Mouse (Mus musculus) cerebellum, adult 11-12 months (tissue): ENCODE measurements around the gene Slc35e3.
"Not testable (repeated sequence)": the region's sequence is repeated elsewhere in the genome, so short reads cannot be mapped to it uniquely, and the experiment has no call there.

Experiments
- DNase-seq: peaks from one replicate; pipeline ENCODE4 v3.0.0; 2022

Slc35e3 gene

GRCm38 (mm10) chr10:117731244-117732101 is 14.7 kb downstream of the Slc35e3 start:
- no peak for DNase-seq

DNA sequence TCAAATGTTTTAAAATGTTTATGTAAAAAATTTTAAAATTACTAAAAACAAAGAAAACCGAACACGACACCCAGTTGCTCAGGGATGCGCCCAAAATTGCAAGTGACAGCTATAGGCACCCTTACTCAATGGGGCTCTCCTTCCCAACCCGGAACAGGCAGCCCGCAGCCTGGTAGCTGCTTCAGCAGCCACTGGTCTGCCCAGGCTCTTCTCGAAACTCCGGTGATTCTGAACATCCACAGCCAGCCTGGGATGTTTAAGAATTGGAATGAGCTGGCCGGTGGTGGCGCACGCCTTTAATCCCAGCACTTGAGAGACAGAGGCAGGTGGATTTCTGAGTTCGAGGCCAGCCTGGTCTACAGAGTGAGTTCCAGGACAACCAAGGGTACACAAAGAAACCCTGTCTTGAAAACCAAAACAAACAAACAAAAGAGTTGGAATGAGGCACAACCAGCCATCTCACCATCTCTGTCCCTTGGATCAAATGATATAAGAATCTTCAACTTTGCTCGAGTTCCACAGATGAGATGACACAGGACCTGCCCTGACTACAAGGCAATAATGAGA is 15.4 kb downstream of the Slc35e3 start:
- DNase-seq: no peak

GRCm38 (mm10) chr10:117730140-117730539 is 16.0 kb downstream of the Slc35e3 start:
- no peak for DNase-seq

GRCm38 (mm10) chr10:117729139-117729814 is 16.9 kb downstream of the Slc35e3 start:
- DNase-seq: no peak

DNA sequence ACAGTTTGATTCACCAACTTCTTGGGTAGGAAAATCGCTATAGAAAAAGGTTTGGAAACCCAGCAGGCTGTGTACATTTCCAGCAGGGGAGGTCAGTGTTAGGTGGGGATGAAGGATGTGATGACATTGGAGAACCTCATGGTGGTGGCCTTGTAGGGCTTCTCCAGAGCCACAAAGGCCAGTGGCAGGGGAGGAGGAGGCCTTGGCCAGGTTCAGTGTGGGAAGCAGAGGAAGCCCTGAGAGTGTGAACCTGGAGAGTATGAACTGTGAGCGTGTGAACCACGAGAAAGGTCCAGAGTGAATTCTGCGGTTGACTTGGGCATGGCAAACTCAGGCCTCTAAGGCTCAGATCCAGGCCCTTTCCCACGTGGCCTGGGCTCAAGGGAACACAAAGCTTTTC is 17.6 kb downstream of the Slc35e3 start:
- no peak for DNase-seq

DNA sequence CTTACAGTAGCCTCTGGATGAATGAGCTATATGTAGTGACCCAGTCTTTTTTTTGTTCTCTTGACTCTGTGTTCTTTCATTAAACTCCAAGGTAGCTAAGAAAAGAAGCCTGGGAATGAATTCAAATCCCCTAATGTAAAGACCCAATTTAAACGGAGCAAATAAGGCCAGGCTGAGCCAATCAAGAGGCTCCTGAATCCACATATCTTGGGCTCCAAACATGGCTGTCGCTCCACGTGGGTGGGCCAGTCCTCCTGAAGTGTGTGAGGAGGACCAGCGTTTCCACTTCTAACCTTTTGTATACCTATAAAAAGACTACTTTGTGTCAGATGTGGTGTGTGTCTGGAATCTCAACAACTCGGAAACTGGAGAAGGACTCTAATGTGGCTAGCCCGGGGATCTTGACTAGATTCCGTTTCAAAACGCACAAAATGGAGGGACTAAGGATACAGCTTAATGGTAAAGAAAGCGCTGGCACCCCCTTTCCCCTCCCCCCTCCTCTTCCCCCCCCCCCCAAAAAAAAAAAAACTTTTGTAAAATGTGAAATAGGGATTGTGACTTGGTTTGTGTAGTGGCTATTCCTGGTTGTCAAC is 18.6 kb downstream of the Slc35e3 start:
- no peak for DNase-seq

GRCm38 (mm10) chr10:117726888-117727385 is 19.2 kb downstream of the Slc35e3 start:
- no peak for DNase-seq

DNA sequence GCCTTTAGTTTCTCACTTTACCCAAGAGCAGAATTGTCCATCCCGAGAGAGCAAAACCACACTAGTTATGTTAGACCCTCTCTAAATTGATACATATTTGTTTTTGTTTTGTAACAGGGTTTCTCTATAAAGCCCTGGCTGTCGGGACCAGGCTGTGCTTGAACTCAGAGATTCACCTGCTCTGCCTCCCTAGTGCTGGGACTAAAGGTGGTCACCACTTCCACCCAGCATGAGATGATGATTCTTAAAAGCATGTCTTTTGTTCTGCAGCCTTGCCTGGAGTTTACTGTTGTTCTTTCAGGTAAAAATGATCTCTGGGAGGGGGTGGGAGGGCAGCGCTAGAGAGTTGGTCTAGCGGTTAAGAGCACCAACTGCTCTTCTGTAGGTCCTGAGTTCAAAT is 19.8 kb downstream of the Slc35e3 start:
- no peak for DNase-seq

DNA sequence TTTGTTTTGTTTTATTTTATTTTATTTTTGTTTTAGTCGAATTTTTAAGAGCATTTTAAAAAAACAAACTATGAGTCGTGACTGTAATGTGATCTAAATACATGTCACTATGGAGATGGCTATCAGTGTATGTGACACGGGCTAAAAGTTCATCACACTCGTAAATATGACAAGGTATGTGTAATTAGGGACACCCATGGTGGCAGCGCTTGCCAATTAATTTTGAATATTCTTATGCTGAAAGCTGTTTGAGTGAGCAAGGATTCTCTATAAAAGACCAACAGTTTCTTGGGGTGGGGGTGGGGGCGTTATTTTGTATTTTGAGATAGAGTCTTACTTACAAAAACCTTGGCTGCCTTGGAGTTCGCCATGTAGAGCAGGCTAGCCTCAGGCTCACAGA is 20.5 kb downstream of the Slc35e3 start:
- DNase-seq: no peak

DNA sequence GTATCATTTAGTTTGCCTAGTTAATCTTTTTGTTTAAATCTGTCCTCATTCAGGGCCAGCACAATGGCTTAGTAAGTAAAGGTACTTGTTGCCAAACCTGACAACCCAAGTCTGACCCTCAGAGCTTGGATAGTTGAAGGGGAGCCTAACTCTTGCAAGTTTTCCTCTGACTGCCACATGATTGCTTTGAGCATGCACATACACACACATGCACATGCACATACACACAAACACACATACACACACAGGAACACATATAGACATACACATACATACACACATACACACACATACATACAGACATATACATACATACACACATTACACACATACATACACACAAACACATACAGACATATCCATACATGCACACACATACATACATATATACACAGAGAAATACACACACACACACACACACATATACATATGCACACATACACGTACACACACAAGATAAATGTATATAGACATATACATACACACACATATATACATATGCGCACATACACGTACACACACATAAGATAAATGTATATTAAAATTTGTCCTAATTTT is 21.3 kb downstream of the Slc35e3 start:
- DNase-seq: no peak

GRCm38 (mm10) chr10:117724136-117724718 is 21.9 kb downstream of the Slc35e3 start:
- no peak for DNase-seq

- no peak for DNase-seq
These were observed 27.7 kb downstream of the Slc35e3 start for GRCm38 (mm10) chr10:117718161-117719119.

DNA sequence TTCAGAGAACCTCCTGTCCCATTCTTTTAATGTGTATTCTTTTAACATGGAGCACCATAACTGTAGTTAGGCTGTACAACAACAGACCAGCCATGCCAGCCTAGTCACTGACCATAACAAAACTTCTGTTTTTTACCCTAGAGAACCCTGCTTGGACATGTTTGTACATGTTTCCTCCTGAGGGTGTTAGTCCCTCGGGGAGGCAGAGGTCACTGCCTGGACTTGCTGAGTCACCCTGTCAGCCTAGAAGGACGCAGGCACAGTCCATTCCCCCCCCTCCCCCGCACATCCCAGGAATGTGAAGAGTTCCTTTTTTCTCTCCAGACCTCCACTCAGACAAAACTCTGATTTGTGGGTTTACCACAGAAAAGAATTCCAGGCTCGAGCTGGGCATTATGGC is 28.6 kb downstream of the Slc35e3 start:
- DNase-seq: no peak

DNA sequence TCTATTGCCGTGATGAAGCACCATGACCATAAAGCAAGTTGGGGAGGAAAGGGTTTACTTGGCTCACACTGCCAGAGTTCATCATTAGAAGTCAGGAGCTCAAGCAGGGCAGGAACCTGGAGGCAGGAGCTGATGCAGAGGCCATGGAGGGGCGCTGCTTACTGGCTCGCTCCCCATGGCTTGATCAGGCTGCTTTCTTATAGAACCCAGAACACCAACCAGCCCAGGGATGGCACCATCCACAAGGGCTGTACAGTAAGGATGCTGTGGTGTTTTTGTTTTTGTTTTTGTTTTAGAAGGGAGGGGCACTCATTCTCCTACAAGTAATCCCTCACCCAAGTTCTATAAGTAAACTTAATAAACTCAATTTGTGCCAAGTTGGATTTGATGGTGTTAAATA is 29.5 kb downstream of the Slc35e3 start:
- no peak for DNase-seq

GRCm38 (mm10) chr10:117715654-117716053 is 30.5 kb downstream of the Slc35e3 start:
- not testable (repeated sequence) for DNase-seq

GRCm38 (mm10) chr10:117714928-117715500 is 31.2 kb downstream of the Slc35e3 start:
- DNase-seq: no peak

GRCm38 (mm10) chr10:117714048-117714545 is 32.1 kb downstream of the Slc35e3 start:
- DNase-seq: no peak

GRCm38 (mm10) chr10:117713466-117713865 is 32.7 kb downstream of the Slc35e3 start:
- no peak for DNase-seq

GRCm38 (mm10) chr10:117712871-117713270 is 33.3 kb downstream of the Slc35e3 start:
- no peak for DNase-seq

DNA sequence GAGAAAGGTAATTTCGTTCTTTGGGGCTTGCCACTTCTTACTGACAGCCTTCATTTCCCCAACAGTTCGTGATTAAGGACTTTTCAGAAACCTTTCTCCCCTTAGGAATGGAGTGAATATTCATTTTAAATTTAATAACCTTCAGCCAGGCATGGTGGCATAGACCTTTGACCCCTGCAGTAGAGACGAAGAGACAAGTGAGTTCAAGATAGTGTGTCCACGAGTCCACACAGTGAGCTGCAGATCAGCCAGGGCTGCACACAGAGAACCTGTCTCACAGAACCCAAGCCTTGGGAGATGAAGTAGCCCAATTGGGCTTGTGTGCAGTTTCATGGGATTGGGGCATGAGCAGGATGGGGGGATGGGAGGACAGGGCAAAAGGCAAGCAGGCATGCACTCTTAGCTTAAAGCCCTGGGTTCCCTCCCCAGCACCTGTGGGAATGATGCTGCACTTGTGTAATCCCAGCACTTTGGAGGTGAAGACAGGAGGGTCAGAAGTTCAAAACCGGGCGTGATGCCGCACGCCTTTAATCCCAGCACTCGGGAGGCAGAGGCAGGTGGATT is 33.9 kb downstream of the Slc35e3 start:
- DNase-seq: peak; percentile 27
